Mouse (Mus musculus) retina, embryonic 14.5 days (tissue): ENCODE data around the gene Rabepk.
"Not testable (repeated sequence)": the region's sequence is repeated elsewhere in the genome, so short reads cannot be mapped to it uniquely, and the experiment has no call there.

Experiments
- DNase-seq: peaks from one replicate; pipeline ENCODE4 v3.0.0-alpha.2; 2015; ENCODE audit warnings: low spot score

Gene Rabepk

GRCm38 (mm10) chr2:34799357-34800256, at the start of gene Rabepk:
Rabepk (minus strand) TSS chr2:34799912.
- DNase-seq, result peak; percentile 83

DNA sequence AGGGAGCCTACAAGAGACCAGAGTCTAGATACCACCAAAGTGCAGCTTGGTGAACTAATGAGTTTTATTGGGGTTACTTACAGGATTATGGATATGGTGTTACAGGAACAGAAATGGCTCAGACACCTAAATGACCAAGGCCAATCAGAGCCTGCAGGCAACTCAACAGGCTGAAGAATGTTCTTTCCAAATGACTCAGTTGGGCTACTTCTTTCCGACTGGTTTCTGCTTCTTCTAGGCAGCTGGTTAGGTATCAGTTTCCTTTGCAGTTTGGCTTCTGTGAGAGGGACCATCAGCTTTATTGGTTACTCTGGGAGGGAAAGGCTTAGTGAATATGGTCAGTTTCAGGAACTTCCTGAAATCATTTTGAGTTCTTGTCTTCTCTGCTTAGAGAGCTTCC, 48.0 kb upstream of the Rabepk start:
- DNase-seq, result no peak

DNA sequence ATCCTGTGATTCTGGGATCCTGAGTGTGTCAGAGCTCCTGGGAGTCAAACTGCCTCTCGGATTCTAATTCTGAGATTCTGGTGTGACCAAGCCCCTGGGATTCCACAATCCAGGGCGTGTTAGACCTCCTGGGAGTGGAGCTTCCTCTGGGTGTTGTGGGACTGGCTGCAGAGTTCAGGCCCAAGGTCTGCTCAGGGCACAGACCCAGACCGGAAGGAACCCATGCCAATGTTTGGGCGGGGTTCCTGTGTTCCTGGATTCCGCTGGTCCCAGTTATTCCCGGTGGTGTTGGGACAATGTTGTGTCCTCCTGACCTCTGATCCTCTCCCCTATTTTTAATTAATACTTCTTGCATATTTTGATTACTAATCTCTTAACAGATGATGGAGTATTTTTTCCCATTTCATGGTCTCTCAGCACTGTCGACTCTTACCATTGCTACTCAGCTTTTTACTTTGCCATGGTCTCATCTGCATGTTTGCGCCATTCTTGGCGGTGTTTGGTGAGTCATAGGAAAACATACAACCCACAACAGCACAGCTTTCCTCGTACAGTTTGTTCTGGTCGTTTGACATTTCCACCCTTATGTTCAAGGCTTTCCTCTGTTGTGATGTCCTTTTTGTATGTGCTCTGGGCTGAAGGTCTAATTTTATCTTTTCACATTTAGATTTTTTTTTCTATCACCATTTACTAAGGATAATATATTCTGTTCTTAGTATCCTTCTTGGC, 43.7 kb upstream of the Rabepk start:
- DNase-seq, result no peak

DNA sequence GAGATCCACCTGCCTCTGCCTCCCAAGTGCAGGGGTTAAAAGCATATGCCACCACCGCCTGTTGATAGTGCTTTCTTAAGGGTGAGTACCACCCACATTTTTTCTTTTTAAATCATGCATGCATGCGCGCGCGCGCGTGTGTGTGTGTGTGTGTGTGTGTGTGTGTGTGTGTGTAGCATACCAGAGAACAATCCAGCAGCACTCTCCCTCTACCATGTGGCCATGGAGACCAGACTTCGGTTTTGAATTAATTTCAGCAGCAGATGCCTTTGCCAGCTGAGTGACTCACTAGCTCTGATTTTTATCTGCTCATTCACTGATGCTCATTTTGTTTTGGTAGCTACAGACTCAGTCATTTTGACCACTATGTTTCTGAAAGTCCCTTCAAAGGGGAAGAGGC, 42.0 kb upstream of the Rabepk start:
- no peak for DNase-seq

DNA sequence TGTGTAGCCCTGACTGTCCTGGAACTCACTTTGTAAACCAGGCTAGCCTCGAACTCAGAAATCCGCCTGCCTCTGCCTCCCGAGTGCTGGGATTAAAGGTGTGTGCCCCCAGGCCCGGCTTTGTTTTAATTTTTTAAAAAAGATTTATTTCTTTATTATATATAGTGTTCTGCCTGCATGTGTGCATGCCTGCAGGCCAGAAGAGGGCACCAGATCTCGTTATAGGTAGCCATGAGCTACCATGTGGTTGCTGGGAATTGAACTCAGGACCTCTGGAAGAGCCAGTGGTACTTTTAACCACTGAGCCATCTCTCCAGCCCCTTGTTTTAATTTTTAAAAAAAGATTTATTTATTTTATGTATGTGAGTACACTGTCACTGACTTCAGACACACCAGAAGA, 40.4 kb upstream of the Rabepk start:
- not testable (repeated sequence) for DNase-seq

DNA sequence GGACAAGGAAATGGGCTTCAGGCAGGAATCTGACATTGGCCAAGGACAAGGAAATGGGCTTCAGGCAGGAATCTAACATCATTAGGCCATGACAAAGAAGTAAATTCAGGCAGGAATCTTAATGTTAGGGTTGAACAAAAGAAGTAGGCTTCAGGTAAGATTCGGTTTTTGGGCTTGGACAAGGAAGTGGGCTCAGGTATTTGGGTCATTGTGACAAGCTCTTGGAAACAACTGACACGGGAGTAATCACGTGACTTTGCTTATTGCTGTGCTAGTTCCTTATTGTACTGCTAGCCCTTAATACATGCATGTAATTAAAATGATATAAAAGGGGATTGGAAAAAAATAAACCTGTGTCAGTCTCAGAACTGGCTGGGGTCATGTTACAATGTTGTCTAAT, 36.0 kb upstream of the Rabepk start:
- DNase-seq, result no peak

GRCm38 (mm10) chr2:34833624-34834023, 33.9 kb upstream of the Rabepk start:
- DNase-seq, result no peak

- not testable (repeated sequence) for DNase-seq
Measured at GRCm38 (mm10) chr2:34832766-34833457, 33.2 kb upstream of the Rabepk start, which contains the start of gene Gm34653. Gm34653 (plus strand) TSS chr2:34833007.

- not testable (repeated sequence) for DNase-seq
Measured at GRCm38 (mm10) chr2:34830066-34830465, 30.4 kb upstream of the Rabepk start.

DNA sequence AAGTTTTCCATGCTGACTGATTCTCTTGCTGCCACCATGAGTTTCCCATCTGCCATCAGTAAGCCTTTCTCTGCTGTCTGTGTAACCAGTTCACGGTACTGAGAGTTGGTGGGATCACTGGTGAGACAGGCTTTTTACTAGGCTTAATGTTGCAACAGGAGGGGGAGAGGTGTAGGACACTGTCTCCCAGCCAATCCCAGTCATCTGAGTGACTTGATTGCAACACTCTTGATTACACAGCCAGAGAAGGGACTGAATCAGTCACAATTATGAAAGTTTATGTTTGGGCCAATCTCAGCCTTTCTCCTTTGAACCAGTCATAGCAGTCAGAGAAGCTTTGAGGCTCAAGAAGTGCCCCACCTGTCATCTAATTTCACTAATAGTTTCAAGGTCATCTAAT, 28.3 kb upstream of the Rabepk start:
- no peak for DNase-seq

GRCm38 (mm10) chr2:34827591-34827990, 27.9 kb upstream of the Rabepk start:
- DNase-seq, result no peak

- DNase-seq, result no peak
Measured at GRCm38 (mm10) chr2:34826460-34827231, 26.9 kb upstream of the Rabepk start.

DNA sequence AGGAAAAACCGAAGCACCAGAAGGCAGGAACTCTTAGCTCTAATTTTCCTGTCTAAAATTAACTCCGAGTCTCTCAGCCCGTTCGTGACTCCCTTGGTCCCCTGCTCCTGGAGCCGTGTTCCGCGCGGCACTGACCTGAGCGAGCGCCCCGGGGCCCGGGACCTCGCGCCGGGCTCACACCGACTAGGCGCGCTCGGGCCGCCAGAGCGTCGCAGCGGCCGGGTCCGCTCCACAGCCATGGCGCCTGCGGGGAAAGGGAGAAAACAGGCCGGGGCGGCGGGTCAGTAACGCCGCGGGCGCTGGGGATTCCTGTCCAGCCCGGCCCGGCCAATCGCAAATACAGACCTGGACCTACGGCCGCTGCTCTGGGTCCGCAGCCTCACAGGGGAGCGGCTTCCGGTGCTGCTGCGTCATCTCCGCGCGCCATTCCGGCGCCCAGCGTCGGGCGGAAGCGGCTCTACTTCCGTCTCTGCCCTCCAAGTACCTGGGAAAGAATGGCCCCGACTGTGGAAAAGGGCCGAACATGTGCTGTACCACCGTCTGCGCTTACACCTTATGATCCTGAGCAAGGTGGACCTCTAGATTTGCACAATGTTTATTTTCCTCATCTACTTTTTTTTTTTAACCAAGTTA, 26.2 kb upstream of the Rabepk start, which contains the start of gene Fbxw2:
Fbxw2 (minus strand) TSS at position 485 of the 633 bp plus-strand sequence.
- peak; percentile 95 for DNase-seq

DNA sequence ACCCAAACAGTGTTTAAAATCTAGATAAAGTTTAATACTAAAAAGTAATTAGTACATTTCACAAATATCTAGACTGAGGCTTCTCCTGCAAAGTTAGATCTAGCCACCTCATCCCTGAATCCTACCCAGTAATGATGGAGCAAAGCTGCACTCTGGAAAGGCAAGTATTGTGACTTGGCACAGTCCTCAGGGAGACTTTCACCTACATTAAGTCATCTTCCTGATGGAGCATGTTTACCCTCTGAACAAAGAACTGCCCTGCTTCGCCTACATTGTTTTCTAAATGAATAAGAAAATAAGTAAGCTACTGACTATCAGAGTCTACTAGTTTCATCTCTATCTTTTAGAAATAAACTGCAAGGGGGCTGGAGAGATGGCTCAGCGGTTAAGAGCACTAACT, 18.8 kb upstream of the Rabepk start:
- DNase-seq, result no peak

DNA sequence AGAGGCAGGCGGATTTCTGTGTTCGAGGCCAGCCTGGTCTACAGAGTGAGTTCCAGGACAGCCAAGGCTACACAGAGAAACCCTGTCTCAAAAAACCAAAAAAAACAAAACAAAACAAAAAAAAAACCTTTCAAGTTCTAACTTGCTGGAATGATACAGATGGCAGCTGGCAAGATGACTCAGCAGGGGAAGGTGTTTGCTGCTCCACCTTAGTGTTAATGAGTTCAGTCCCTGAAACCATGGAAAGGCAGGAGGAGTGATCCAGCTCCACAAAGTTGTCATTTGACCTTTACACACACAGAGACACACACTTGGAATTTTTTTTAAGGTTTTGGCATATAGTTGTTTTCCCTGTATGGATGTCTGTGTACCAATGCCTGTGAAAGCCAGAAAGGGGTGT, 16.2 kb upstream of the Rabepk start:
- not testable (repeated sequence) for DNase-seq

GRCm38 (mm10) chr2:34812706-34813105, 13.0 kb upstream of the Rabepk start:
- DNase-seq, result no peak

DNA sequence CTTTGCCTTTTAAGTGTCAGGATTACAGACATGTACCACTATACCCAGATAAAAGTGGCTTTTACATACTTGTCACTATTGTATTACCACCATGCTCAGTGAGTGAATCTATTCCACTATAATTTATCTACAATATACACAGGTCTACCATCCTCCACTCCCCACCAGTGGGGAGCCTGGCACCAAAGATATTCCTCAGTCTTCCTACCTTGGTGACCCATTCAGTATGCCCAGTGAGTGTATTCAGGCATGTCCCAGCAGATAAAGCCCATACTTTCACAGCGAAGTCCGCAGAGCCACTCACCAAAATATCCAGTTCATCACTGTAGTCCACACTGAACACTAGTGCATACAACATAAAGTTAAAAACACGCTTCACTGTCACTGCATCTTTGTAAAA, 11.1 kb upstream of the Rabepk start:
- DNase-seq, result no peak

DNA sequence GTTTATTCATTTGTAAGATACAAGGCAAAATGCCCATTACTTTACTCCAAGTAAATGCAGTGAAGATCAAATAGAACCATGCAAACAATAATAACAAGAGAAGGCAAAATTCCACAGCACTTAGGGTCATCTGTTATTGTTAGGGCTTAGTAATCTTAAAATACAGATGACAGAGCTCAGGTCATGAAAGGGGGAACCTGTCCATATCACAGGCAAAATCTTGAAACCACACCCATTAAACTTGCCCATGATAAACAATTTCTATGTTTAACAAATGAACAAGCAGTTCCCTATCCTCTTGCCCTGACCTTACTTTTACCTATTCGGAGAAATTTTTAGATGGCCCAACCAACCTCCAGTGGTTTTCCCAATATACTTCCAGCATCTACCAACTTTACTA, 9.9 kb upstream of the Rabepk start:
- DNase-seq, result no peak

DNA sequence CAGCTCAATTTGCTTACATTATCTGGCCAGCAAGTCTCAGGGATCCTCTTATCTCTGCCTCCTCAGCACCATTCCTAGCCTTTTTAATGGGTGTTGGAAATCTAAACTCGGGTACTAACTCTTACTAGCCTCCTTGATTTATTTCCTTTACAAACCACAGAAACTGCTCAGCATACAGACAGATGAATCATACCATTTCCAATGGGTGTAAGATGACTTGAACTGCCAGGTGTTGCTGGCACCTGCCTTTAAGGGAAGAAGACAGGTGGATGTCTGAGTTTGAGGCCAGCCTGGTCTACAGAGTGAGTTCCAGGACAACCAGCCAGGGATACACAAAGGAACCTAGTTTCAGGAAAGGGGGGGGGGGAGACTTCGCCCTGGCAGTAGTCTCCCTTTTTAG, 8.3 kb upstream of the Rabepk start:
- DNase-seq, result no peak

GRCm38 (mm10) chr2:34805364-34805950, 5.7 kb upstream of the Rabepk start:
- DNase-seq, result no peak

GRCm38 (mm10) chr2:34804815-34805214, 5.1 kb upstream of the Rabepk start:
- DNase-seq, result no peak
